Mouse (Mus musculus) neural tube, embryonic 15.5 days (tissue): Measurements from ENCODE around the gene A930018P22Rik. TPM values are rescaled to one million over a fixed set of nuclear protein-coding genes. Genes with fewer than 3 reads are reported as not detected.

Experiments used
- ATAC-seq: fragments of 200-750 bp; cut with Nextera tagmentation; 2 replicates; pipeline ENCODE4 v1.8.0; 2017; ENCODE audit warnings: mild to moderate bottlenecking, moderate TSS enrichment, moderate library complexity; ENCODE audit not compliant: low FRiP score
- H3K27ac ChIP-seq: fragments of 300-500 bp; sonication (generic); replicated peaks from 2 replicates; pipeline ENCODE4 v1.5.1; 2015; ENCODE audit warnings: mild to moderate bottlenecking, inconsistent platforms
- H3K27me3 ChIP-seq: fragments of 300-500 bp; sonication (generic); replicated peaks from 2 replicates; pipeline ENCODE4 v1.6.1; 2015; ENCODE audit warnings: inconsistent platforms
- H3K36me3 ChIP-seq: fragments of 300-500 bp; sonication (generic); 2 replicates; pipeline ENCODE4 v1.6.1; 2015; ENCODE audit warnings: inconsistent platforms
- H3K4me1 ChIP-seq: fragments of 300-500 bp; sonication (generic); 2 replicates; pipeline ENCODE4 v1.6.1; 2015; ENCODE audit warnings: inconsistent platforms
- H3K4me2 ChIP-seq: fragments of 300-500 bp; sonication (generic); 2 replicates; pipeline ENCODE4 v1.6.1; 2015; ENCODE audit warnings: inconsistent platforms, mild to moderate bottlenecking, moderate library complexity
- H3K4me3 ChIP-seq: fragments of 300-500 bp; sonication (generic); replicated peaks from 2 replicates; pipeline ENCODE4 v1.5.1; 2015; ENCODE audit warnings: mild to moderate bottlenecking, inconsistent platforms
- H3K9ac ChIP-seq: fragments of 300-500 bp; sonication (generic); replicated peaks from 2 replicates; pipeline ENCODE4 v1.6.1; 2015; ENCODE audit warnings: mild to moderate bottlenecking, inconsistent platforms
- H3K9me3 ChIP-seq: fragments of 300-500 bp; sonication (generic); replicated peaks from 2 replicates; pipeline ENCODE4 v1.6.1; 2016; ENCODE audit warnings: inconsistent platforms
- WGBS: fragments of 180-500 bp; shearing (Covaris S2); methylation state at CpG from one replicate; pipeline ENCODE4 v1.1.7; 2015; ENCODE audit warnings: mixed read lengths; 5-methylcytosine and 5-hydroxymethylcytosine counted together
- polyA plus RNA-seq: library from polyadenylated mRNA; unstranded; fragments of >200 nt; fragmentation: Nextera tagmentation; extraction: Ambion mirVana; gene quantifications from 2 replicates; pipeline ENCODE4 v1.2.1, GENCODE M21; 2015

A930018P22Rik gene
- polyA plus RNA-seq, 1 experiment from 2014 or later: not detected

DNA sequence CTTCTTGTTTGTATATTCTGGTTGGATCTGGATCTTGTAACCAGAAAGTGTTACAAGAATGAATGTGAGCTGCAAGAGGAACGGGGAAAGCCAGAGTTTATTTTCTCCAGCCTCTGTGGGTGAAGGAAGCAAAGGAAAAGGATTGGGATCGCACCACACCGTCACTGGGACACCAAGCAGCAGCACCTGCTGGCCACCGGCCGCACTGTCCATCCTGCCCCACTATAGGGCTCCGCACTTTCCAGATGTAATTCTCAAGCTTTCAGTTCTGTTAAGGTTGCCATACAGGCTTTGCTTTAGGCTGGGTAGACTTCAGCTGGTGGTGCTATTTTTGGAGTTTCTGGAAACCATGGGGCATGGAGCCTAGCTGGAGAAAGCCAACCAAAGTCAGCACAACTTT, 2.3 kb upstream of the A930018P22Rik start:
- no peak for ATAC-seq
- WGBS: 70% methylated on average over 6 of the region's 6 CpGs

DNA sequence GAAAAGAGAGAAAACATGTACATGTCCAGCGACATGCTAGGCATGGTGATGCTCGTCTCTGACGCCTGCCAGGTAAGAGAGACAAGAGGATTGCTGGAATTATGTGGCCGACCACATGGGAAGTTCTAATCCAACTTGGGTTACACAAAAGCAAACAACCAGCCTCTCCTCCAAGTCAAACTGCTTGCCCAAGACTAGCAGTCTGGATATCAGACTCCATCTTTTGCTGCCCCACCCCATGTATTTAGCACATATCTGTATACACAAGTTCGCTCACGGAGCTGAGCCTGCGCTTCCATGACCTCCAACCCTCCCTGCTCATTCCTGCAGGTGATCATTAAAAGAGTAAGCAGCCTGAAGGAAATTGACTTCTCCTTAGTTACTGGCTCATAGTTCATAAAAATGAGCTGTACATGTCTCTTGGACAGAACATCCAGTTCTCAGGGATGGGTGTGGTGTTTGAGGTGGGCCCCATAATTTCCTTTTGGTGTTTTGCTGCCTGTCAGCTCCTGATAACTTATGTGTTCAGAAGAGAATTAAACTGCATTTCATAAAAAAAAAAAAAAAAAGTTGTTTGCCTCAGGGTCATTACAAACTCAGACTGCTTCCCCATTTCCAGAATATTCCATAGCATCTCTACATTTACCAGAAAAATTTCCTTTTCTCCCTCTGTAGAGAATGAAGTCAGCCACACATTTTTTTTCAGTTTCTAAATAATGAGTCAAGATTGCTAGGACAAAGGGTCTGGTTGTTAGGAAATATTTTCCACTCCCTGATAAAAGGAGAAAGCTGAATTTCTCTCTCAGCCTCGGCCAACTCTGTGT, 676 bp upstream of the A930018P22Rik start:
- H3K4me1 ChIP-seq: peaks cover 11% of the 10 kb centered on the region
- peak overlapping the region; percentile 90 for H3K4me2 ChIP-seq
- no peaks in the 10 kb centered on the region for H3K9me3 ChIP-seq
- peaks cover 6% of the 10 kb centered on the region; the same call in 1 of the 2 replicates for H3K27me3 ChIP-seq
- 83% methylated on average over 8 of the region's 8 CpGs for WGBS
- H3K9ac ChIP-seq: peak overlapping the region; percentile 60
- H3K4me3 ChIP-seq: peak overlapping the region; percentile 76
- peak overlapping the region; percentile 60 for H3K27ac ChIP-seq
- no peak for ATAC-seq
- no peaks in the 10 kb centered on the region for H3K36me3 ChIP-seq

More for the DNA sequence above, 2.3 kb upstream of the A930018P22Rik start:
- Histone ChIP-seq H3K4me1 (peaks cover 11% of the 10 kb centered on the region), H3K9ac (no peak overlapping the region), H3K4me3 (no peak overlapping the region), H3K36me3 (no peaks in the 10 kb centered on the region), H3K27ac (no peak overlapping the region), H3K9me3 (no peaks in the 10 kb centered on the region), H3K27me3 (0 out of 2 replicates have a peak, but pooled peaks cover 3% of the 10 kb centered on the region), H3K4me2 (no peak overlapping the region)

DNA sequence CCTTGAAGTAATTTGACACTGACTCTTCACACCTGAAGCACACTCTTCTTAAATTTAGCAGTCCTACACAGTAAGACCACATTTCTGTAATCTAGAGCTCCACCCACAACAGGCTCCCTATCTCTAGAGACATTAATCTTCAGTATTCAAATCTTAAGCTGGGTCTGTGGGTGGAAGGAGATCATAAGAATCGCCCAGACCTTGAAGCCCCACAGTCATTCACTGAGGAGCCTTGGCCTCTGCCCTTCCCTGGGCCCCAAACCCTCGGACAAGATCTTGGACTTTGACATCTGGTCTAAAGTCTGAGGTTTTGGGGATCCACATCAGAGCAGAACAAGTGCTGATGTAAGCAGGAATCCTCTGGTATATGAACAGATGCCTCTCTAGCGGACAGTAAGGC, 971 bp downstream of the A930018P22Rik start:
- Histone ChIP-seq H3K9me3 (no peaks in the 10 kb centered on the region), H3K27ac (no peak overlapping the region), H3K4me1 (peaks cover 11% of the 10 kb centered on the region), H3K36me3 (no peaks in the 10 kb centered on the region), H3K9ac (peak overlapping the region; percentile 60; the same call in 1 of the 2 replicates), H3K27me3 (peaks cover 6% of the 10 kb centered on the region; the same call in 1 of the 2 replicates), H3K4me2 (peak overlapping the region; percentile 90), H3K4me3 (peak overlapping the region; percentile 76; the same call in 1 of the 2 replicates)
- WGBS: 39% methylated on average over 3 of the region's 3 CpGs
- no peak for ATAC-seq

DNA sequence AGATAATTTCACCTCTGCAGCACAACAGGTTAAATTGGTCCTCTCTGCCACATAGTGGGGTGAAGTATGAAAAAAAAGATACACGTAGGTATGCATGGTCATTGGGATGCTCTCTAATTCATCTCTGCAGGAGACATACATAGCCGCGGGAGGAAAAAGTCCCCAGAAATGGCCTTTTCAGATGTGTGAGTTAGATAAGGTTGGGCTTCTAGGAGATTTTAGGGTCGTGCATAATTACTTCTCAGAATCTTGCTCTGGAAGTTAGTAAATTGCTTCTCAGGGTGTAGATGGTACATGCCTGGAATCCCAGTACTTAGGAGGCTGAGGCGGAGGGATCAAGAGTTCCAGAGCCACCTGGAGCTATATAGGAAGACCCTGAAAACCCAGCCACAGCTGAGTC, 1.5 kb downstream of the A930018P22Rik start:
- WGBS: 85% methylated on average over 5 of the region's 5 CpGs
- ATAC-seq: no peak

DNA sequence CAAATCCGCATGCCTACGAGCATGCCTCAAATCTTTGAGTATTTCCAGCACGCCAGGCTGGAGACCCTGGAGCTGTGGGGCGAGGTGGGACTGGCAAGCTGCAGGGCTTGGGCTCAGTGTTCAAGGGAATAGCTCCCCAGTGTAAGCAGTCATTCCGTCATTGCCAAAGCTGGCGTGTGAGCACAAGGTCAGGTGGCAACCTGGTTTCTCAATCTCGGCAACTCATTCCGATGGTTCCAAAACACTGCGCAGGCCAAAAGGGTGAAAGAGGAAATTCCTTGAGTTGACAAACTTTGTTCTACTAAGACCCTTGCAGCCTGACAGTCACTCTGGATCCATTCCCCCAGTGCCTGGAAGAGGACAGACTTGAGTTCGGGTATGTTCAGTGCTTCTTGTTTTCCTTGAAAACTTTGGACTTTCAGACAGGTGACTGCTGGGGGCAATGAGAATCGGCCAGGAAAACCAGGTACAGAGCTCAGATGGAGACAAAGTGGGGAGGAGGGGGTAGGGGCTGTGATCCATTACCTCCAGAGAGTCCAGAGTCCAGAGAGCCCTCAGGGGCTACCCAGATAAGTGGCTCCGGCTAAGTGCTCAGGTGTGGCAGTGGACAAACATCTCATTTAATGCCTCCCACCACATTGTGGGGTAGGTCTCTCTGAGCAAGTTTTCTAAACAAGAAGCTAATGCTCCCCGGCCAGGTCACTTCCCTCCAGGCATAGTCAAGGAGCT, 6.4 kb downstream of the A930018P22Rik start:
- Histone ChIP-seq H3K9me3 (no peaks in the 10 kb centered on the region), H3K27ac (no peak overlapping the region), H3K4me3 (no peak overlapping the region), H3K27me3 (peaks cover 4% of the 10 kb centered on the region; the same call in 1 of the 2 replicates), H3K4me2 (no peak overlapping the region), H3K9ac (no peak overlapping the region), H3K36me3 (no peaks in the 10 kb centered on the region), H3K4me1 (no peaks in the 10 kb centered on the region)
- 88% methylated on average over 13 of the region's 13 CpGs for WGBS
- no peak for ATAC-seq

More for the DNA sequence above, 1.5 kb downstream of the A930018P22Rik start:
- Histone ChIP-seq H3K27me3 (peaks cover 6% of the 10 kb centered on the region; the same call in 1 of the 2 replicates), H3K4me2 (no peak overlapping the region), H3K27ac (no peak overlapping the region), H3K9ac (no peak overlapping the region), H3K9me3 (no peaks in the 10 kb centered on the region), H3K4me1 (peaks cover 11% of the 10 kb centered on the region), H3K36me3 (no peaks in the 10 kb centered on the region), H3K4me3 (no peak overlapping the region)

DNA sequence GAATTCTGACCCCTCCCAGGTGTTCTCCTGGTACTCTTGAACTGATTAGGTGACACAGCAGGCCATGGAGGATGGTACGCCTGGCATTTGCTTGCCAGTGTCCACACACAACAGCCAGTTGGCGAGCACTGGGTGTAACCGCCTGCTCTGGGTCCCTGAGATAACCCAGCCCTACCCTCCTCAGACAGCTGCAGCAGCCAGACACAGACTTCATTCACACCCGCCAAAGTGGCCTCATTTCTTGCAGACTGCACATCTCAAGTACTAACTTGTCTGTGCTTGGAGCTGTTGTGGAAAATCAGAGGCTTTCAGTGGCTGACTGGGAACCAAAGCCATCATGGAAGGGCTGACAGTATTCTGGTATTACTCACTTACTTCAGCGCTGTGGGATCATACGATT, 7.6 kb downstream of the A930018P22Rik start:
- no peak overlapping the region for H3K4me2 ChIP-seq
- H3K4me1 ChIP-seq: no peaks in the 10 kb centered on the region
- H3K27ac ChIP-seq: no peak overlapping the region
- no peak overlapping the region for H3K4me3 ChIP-seq
- ATAC-seq: no peak
- H3K36me3 ChIP-seq: no peaks in the 10 kb centered on the region
- WGBS: 82% methylated on average over 6 of the region's 6 CpGs
- no peak overlapping the region for H3K9ac ChIP-seq
- no peaks in the 10 kb centered on the region for H3K9me3 ChIP-seq
- H3K27me3 ChIP-seq: peaks cover 4% of the 10 kb centered on the region; the same call in 1 of the 2 replicates

DNA sequence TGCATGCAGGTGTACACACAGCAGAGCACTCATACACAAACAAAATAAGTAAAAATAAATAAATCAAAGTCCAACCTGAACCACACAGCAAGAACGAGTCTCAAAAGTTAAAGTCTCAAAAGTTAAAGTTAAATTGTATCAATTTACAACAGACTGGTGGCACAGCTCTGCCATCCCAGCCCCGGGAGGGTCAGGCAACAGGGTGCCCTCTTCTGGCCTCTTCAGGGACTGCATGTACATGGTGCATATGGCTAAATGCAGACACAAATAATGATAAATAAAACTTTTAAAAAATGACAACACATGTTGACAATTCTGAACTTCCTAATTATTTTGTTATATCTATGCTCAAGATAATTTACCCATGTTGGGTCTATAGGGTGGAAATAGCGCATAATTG, 8.4 kb downstream of the A930018P22Rik start:
- H3K4me1 ChIP-seq: no peaks in the 10 kb centered on the region
- ATAC-seq: no peak
- H3K27me3 ChIP-seq: peaks cover 4% of the 10 kb centered on the region; the same call in 1 of the 2 replicates
- no peak overlapping the region for H3K27ac ChIP-seq
- H3K36me3 ChIP-seq: no peaks in the 10 kb centered on the region
- H3K4me2 ChIP-seq: no peak overlapping the region
- no peak overlapping the region for H3K4me3 ChIP-seq
- 67% methylated on average over 3 of the region's 3 CpGs for WGBS
- no peaks in the 10 kb centered on the region for H3K9me3 ChIP-seq
- H3K9ac ChIP-seq: no peak overlapping the region

DNA sequence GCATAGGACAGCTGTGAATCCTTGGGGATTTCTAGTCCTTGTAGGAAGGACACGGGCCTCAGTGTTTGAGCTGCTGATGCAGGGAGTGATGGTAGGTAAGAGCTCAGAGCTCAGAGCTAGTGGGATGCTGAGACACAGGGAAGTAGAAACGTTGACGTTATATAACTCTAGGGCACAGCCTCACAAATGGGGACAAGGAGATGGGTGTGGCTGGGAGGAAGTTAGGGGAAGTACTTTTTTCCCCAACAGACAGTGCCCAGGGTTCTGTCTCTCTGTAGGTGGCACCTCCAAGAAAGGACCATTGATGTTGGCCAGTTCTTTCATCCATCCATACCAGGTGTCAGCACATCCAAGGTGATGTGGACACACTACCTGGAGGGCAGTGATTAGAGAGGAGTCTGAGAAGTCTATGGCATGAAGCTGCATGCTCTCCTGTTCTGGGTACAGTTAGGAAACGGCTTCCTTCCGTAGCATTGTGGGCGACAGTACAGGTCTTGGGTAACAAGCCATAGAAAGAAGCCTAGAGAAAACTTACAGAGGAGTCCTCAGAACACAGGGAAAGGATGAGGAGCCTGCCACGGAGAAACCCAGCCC, 9.8 kb downstream of the A930018P22Rik start:
- no peaks in the 10 kb centered on the region for H3K4me1 ChIP-seq
- no peak overlapping the region for H3K9ac ChIP-seq
- no peaks in the 10 kb centered on the region for H3K27me3 ChIP-seq
- H3K9me3 ChIP-seq: no peaks in the 10 kb centered on the region
- H3K4me2 ChIP-seq: no peak overlapping the region
- H3K4me3 ChIP-seq: no peak overlapping the region
- 79% methylated on average over 7 of the region's 7 CpGs for WGBS
- H3K27ac ChIP-seq: no peak overlapping the region
- no peaks in the 10 kb centered on the region for H3K36me3 ChIP-seq
- ATAC-seq: no peak

DNA sequence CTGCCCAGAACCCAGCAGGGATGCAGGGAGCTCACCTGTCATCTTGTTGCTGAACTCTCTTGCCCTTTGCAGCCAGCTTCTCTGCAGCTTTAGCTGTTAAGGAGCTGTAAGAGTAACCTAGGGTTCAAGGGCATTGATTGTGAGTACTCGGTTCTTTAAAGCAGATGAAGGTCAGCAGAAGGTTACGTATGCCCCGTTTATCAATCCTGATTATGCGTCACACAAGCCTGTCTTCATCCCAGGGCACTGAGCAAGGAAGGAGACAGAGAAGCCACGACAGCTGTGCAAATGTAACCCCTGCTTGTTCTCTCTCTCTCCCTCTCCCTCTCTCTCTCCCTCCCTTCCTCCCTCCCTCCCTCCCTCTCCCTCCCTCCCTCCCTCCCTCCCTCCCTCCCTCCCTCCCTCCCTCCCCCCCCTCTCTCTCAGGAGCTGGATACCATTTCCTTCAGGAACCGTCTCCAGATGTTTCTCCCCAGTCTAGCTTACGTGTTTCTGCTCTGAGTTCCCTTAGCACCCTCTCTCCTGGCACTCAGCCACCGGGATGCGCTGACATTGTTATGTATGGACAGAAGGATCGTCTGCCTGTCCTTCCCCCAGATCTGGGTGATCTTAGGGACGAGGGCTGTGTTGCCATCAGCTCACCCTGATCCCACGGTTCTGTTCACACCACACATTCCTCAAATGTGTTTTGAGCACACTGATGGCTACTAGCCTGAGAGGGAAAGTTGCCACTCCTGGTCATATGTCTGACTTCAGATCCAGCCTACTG, 10.7 kb downstream of the A930018P22Rik start:
- no peaks in the 10 kb centered on the region for H3K9me3 ChIP-seq
- H3K4me1 ChIP-seq: no peaks in the 10 kb centered on the region
- no peak for ATAC-seq
- H3K36me3 ChIP-seq: no peaks in the 10 kb centered on the region
- H3K9ac ChIP-seq: no peak overlapping the region
- no peak overlapping the region for H3K4me2 ChIP-seq
- no peak overlapping the region for H3K27ac ChIP-seq
- 42% methylated on average over 12 of the region's 12 CpGs for WGBS
- no peak overlapping the region for H3K4me3 ChIP-seq
- H3K27me3 ChIP-seq: no peaks in the 10 kb centered on the region

DNA sequence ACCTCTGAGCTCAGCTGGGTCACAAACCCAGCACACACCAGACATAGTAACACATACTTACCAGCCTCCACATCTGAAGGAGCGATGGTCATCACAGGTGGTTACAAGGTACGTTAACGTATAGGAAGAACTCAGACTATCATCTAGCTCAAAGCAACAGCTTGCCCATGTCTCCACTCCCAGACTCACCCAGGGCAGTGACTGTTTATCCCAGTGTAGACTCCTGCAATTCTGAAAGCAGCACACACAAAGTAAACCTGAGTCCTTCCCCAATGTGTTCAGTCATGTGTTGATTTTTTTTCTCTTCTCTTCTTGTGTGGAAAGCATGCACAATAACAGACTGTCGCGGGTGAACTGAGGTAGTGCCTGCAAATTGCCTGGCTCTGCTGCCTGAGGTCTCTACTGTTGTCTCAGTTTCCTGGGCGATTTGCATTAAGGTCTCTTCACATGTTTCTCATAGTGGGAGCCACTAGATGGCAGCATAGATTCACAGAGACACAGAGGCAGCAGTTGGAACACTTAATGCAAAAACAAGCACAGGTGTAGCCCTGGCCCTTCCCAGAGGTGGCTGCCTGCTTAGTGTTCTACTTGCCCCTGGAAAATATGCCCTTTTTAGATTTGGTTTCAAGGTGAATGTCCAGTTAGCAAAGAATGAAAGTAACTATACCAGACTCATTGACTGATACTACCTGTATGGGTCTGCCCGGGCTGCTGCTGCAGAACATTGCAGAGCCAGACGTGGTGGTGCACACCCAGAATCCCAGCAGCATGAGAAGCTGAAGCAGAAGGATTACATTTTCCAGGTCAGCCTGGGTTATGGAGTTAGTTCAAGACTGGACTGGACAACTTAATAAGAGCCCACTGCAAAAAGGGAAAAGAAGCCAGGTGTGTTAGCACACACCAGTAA, 11.8 kb downstream of the A930018P22Rik start:
- peak; percentile 85 for ATAC-seq
- no peak overlapping the region for H3K27ac ChIP-seq
- no peak overlapping the region for H3K9ac ChIP-seq
- no peak overlapping the region for H3K4me3 ChIP-seq
- H3K9me3 ChIP-seq: no peaks in the 10 kb centered on the region
- H3K27me3 ChIP-seq: no peaks in the 10 kb centered on the region
- no peaks in the 10 kb centered on the region for H3K36me3 ChIP-seq
- no peaks in the 10 kb centered on the region for H3K4me1 ChIP-seq
- H3K4me2 ChIP-seq: no peak overlapping the region
- WGBS: 46% methylated on average over 8 of the region's 8 CpGs
